In genomic region chr12:111370249-111370648, GRCm38 (mm10) we compare ENCODE assay signal across 11 mouse cellular contexts. TPM values are rescaled to one million over a fixed set of nuclear protein-coding genes. Genes with fewer than 3 reads are reported as not detected.
DNase-seq lines count a peak whose midpoint lies in the region; ATAC-seq and TF ChIP-seq lines count a peak whose summit lies in the region.
"Had no signal": no experiment of that assay in that cellular context is flagged by ENCODE, and none has a peak within 500 bp of the region (broad histone marks: within the 10 kb centered on the region; RNA-seq: fewer than 3 reads in every experiment).

No protein-coding gene starts in this region.

- no peak overlapping the region for H3K27ac ChIP-seq in forebrain, embryonic 14.5 days (ENCODE audit: low read depth, low read length)
- no peak overlapping the region for H3K27ac ChIP-seq in forebrain, embryonic 10.5 days
- no peak overlapping the region for H3K27ac ChIP-seq in midbrain, postnatal 0 days (ENCODE audit: low read depth, low read length)
- H3K27ac ChIP-seq in midbrain, embryonic 16.5 days (ENCODE audit: low read length), result no peak overlapping the region
- no peak overlapping the region for H3K27ac ChIP-seq in liver, embryonic 14.5 days
- H3K27ac ChIP-seq: heart, embryonic 13.5 days; kidney, embryonic 15.5 days had no signal

- no peak for DNase-seq in forebrain, embryonic 14.5 days (ENCODE audit: low spot score)
- no peak for DNase-seq in forebrain, embryonic 10.5 days (ENCODE audit: extremely low spot score, low spot score)
- DNase-seq in midbrain, postnatal 0 days (ENCODE audit: low spot score), result no peak
- peak in 1 of 3 experiments; percentile 22 for DNase-seq in liver, embryonic 14.5 days (ENCODE audit: low read depth in 3 of 3, low spot score in 3 of 3)
- DNase-seq in right cerebral cortex, postnatal 14 days, result no peak
- no peak for DNase-seq in kidney, adult 11 months
- DNase-seq in adrenal gland, postnatal 14 days, result no peak
- DNase-seq: thymus, postnatal 25 days had no signal

- H3K4me1 ChIP-seq in forebrain, embryonic 14.5 days (ENCODE audit: control insufficient read depth, insufficient read depth, low read length), result peaks cover under 1% of the 10 kb centered on the region
- peaks cover 40% of the 10 kb centered on the region for H3K4me1 ChIP-seq in forebrain, embryonic 10.5 days
- peaks cover 3% of the 10 kb centered on the region; the same call in 1 of the 2 replicates for H3K4me1 ChIP-seq in midbrain, postnatal 0 days (ENCODE audit: insufficient read depth, low read length)
- H3K4me1 ChIP-seq in midbrain, embryonic 16.5 days (ENCODE audit: control insufficient read depth, insufficient read depth, low read length), result peaks cover 22% of the 10 kb centered on the region
- H3K4me1 ChIP-seq in liver, embryonic 14.5 days (replicated peaks; ENCODE audit: control insufficient read depth in 2 of 2, insufficient read depth in 2 of 2, low read length in 1 of 2), result peaks cover 0 to 19% of the 10 kb centered on the region in 2 experiments; a peak in 2 of 4 replicates

- H3K4me3 ChIP-seq in forebrain, embryonic 14.5 days (ENCODE audit: low read depth, low read length), result no peak overlapping the region
- H3K4me3 ChIP-seq in forebrain, embryonic 10.5 days, result no peak overlapping the region
- no peak overlapping the region for H3K4me3 ChIP-seq in midbrain, postnatal 0 days (ENCODE audit: low read depth, low read length)
- no peak overlapping the region for H3K4me3 ChIP-seq in midbrain, embryonic 16.5 days (ENCODE audit: low read depth, low read length)
- H3K4me3 ChIP-seq in liver, embryonic 14.5 days (ENCODE audit: insufficient read depth in 1 of 2, low read depth in 2 of 2, low read length in 2 of 2), result no peak overlapping the region
- H3K4me3 ChIP-seq: heart, embryonic 13.5 days; kidney, embryonic 15.5 days had no signal

- no peaks in the 10 kb centered on the region for H3K27me3 ChIP-seq in forebrain, embryonic 14.5 days (replicated peaks; ENCODE audit: control insufficient read depth, insufficient read depth, low read length)
- no peaks in the 10 kb centered on the region for H3K27me3 ChIP-seq in forebrain, embryonic 10.5 days (ENCODE audit: poor library complexity, severe bottlenecking)
- no peaks in the 10 kb centered on the region for H3K27me3 ChIP-seq in midbrain, postnatal 0 days (ENCODE audit: insufficient read depth, low read length)
- H3K27me3 ChIP-seq in midbrain, embryonic 16.5 days (ENCODE audit: control insufficient read depth, insufficient read depth, low read depth, low read length), result no peaks in the 10 kb centered on the region
- no peaks in the 10 kb centered on the region for H3K27me3 ChIP-seq in liver, embryonic 14.5 days (ENCODE audit: control insufficient read depth, insufficient read depth, low read length)
- H3K27me3 ChIP-seq: heart, embryonic 13.5 days; kidney, embryonic 15.5 days had no signal

- 47% methylated on average over 4 of the region's 4 CpGs for WGBS in forebrain, embryonic 14.5 days
- WGBS in forebrain, embryonic 10.5 days, result 69% methylated on average over 4 of the region's 4 CpGs
- WGBS in midbrain, postnatal 0 days, result 50% methylated on average over 4 of the region's 4 CpGs
- WGBS in midbrain, embryonic 16.5 days, result 51% methylated on average over 4 of the region's 4 CpGs
- 17% methylated on average over 4 of the region's 4 CpGs for WGBS in liver, embryonic 14.5 days (ENCODE audit: insufficient replicate concordance)

- 0 out of 2 replicates have a peak, but pooled peaks have one; percentile 29 for ATAC-seq in forebrain, embryonic 14.5 days
- ATAC-seq in midbrain, postnatal 0 days (ENCODE audit: low FRiP score), result no peak
- no peak for ATAC-seq in midbrain, embryonic 16.5 days
- peak; percentile 71 for ATAC-seq in liver, embryonic 14.5 days (ENCODE audit: insufficient read depth)

- TF ChIP-seq EP300 in liver, embryonic 14.5 days (IDR thresholded peaks at IDR 0.05; ENCODE audit: low read depth), result no peak

- H3K36me3 ChIP-seq in forebrain, embryonic 14.5 days (ENCODE audit: control insufficient read depth, insufficient read depth, low read length), result 0 out of 2 replicates have a peak, but pooled peaks cover 3% of the 10 kb centered on the region
- H3K36me3 ChIP-seq in forebrain, embryonic 10.5 days (replicated peaks), result no peaks in the 10 kb centered on the region
- no peaks in the 10 kb centered on the region for H3K36me3 ChIP-seq in midbrain, postnatal 0 days (ENCODE audit: insufficient read depth, low read length)
- H3K36me3 ChIP-seq in midbrain, embryonic 16.5 days (ENCODE audit: control insufficient read depth, insufficient read depth, low read length), result no peaks in the 10 kb centered on the region
- H3K36me3 ChIP-seq in liver, embryonic 14.5 days (replicated peaks; ENCODE audit: control insufficient read depth, insufficient read depth, low read depth), result no peaks in the 10 kb centered on the region
- H3K36me3 ChIP-seq: heart, embryonic 13.5 days; kidney, embryonic 15.5 days had no signal

- H3K9me3 ChIP-seq in forebrain, embryonic 14.5 days (replicated peaks; ENCODE audit: control insufficient read depth, low read length), result no peaks in the 10 kb centered on the region
- H3K9me3 ChIP-seq in forebrain, embryonic 10.5 days, result no peaks in the 10 kb centered on the region
- H3K9me3 ChIP-seq in midbrain, postnatal 0 days (ENCODE audit: low read length), result no peaks in the 10 kb centered on the region
- H3K9me3 ChIP-seq in midbrain, embryonic 16.5 days (replicated peaks; ENCODE audit: control insufficient read depth, low read length, poor library complexity, severe bottlenecking), result no peaks in the 10 kb centered on the region
- no peaks in the 10 kb centered on the region for H3K9me3 ChIP-seq in liver, embryonic 14.5 days (ENCODE audit: control insufficient read depth, low read length)
- H3K9me3 ChIP-seq: heart, embryonic 13.5 days; kidney, embryonic 15.5 days had no signal

- H3K9ac ChIP-seq in forebrain, embryonic 14.5 days (ENCODE audit: low read length), result no peak overlapping the region
- H3K9ac ChIP-seq in midbrain, postnatal 0 days (replicated peaks; ENCODE audit: low read length, poor library complexity, severe bottlenecking), result no peak overlapping the region
- H3K9ac ChIP-seq in midbrain, embryonic 16.5 days (ENCODE audit: low read depth, low read length), result no peak overlapping the region
- no peak overlapping the region for H3K9ac ChIP-seq in liver, embryonic 14.5 days (replicated peaks)
- H3K9ac ChIP-seq: heart, embryonic 13.5 days; kidney, embryonic 15.5 days had no signal

- no peak overlapping the region for H3K4me2 ChIP-seq in forebrain, embryonic 14.5 days (ENCODE audit: low read length)
- H3K4me2 ChIP-seq in midbrain, postnatal 0 days (ENCODE audit: low read depth, low read length, poor library complexity, severe bottlenecking), result no peak overlapping the region
- H3K4me2 ChIP-seq in midbrain, embryonic 16.5 days (ENCODE audit: low read length), result no peak overlapping the region
- H3K4me2 ChIP-seq in liver, embryonic 14.5 days (ENCODE audit: low read depth), result no peak overlapping the region
- H3K4me2 ChIP-seq: heart, embryonic 13.5 days; kidney, embryonic 15.5 days had no signal

- peak; percentile 47 for TF ChIP-seq CTCF in midbrain, postnatal 0 days (IDR thresholded peaks at IDR 0.05)
- peak; percentile 43; the same call in 1 of the 2 replicates for TF ChIP-seq CTCF in liver, embryonic 14.5 days (IDR thresholded peaks at IDR 0.05; ENCODE audit: low read depth)

RNA-seq across cellular contexts. Expression of gene Cdc42bpb, which starts 7.3 kb away (rescaled TPM):
- polyA plus RNA-seq in forebrain, embryonic 14.5 days (2014; fragmentation: Nextera tagmentation; extraction: Ambion mirVana), result 28.8 and 34.6 TPM in 2 replicates
- polyA plus RNA-seq in forebrain, embryonic 10.5 days (2016; fragmentation: Nextera tagmentation; extraction: Ambion mirVana), result 30.1 and 30.3 TPM in 2 replicates
- total RNA-seq in midbrain, postnatal 0 days (2014; rRNA removed), result 190 and 259 TPM in 2 replicates
- 35.4 and 36.4 TPM in 2 replicates for polyA plus RNA-seq in midbrain, postnatal 0 days (2015; fragmentation: Nextera tagmentation; extraction: Ambion mirVana)
- 39.9 and 40.2 TPM in 2 replicates for polyA plus RNA-seq in midbrain, embryonic 16.5 days (2015; fragmentation: Nextera tagmentation; extraction: Ambion mirVana)
- 22.5 and 23.2 TPM in 2 replicates for polyA plus RNA-seq in liver, embryonic 14.5 days (2012; rRNA removed)
- polyA plus RNA-seq in liver, embryonic 14.5 days (2014; fragmentation: Nextera tagmentation; extraction: Ambion mirVana), result 5.3 and 6.6 TPM in 2 replicates
- 133 and 149 TPM in 2 replicates for total RNA-seq in adrenal gland, postnatal 14 days (2021)

RNA-seq across cellular contexts. Expression of gene Lbhd2, which starts 36.4 kb away (rescaled TPM):
- polyA plus RNA-seq in forebrain, embryonic 14.5 days (2014; fragmentation: Nextera tagmentation; extraction: Ambion mirVana), result 2.4 and 2.8 TPM in 2 replicates
- 0.25 TPM in 1 of 2 replicates, not detected in the other for polyA plus RNA-seq in forebrain, embryonic 10.5 days (2016; fragmentation: Nextera tagmentation; extraction: Ambion mirVana)
- total RNA-seq in midbrain, postnatal 0 days (2014; rRNA removed), result 4.4 and 6.4 TPM in 2 replicates
- 18.2 and 19.9 TPM in 2 replicates for polyA plus RNA-seq in midbrain, postnatal 0 days (2015; fragmentation: Nextera tagmentation; extraction: Ambion mirVana)
- polyA plus RNA-seq in midbrain, embryonic 16.5 days (2015; fragmentation: Nextera tagmentation; extraction: Ambion mirVana), result 4.9 and 7.0 TPM in 2 replicates
- polyA plus RNA-seq in liver, embryonic 14.5 days (2012; rRNA removed), result not detected in 2 replicates
- 0.15 and 0.21 TPM in 2 replicates for polyA plus RNA-seq in liver, embryonic 14.5 days (2014; fragmentation: Nextera tagmentation; extraction: Ambion mirVana)
- 0.56 and 0.79 TPM in 2 replicates for total RNA-seq in adrenal gland, postnatal 14 days (2021)

RNA-seq across cellular contexts. Expression of gene Exoc3l4, which starts 46.6 kb away (rescaled TPM):
- polyA plus RNA-seq in forebrain, embryonic 14.5 days (2014; fragmentation: Nextera tagmentation; extraction: Ambion mirVana), result 2.2 and 2.7 TPM in 2 replicates
- 5.2 and 5.6 TPM in 2 replicates for polyA plus RNA-seq in forebrain, embryonic 10.5 days (2016; fragmentation: Nextera tagmentation; extraction: Ambion mirVana)
- total RNA-seq in midbrain, postnatal 0 days (2014; rRNA removed), result 2.4 and 3.3 TPM in 2 replicates
- polyA plus RNA-seq in midbrain, postnatal 0 days (2015; fragmentation: Nextera tagmentation; extraction: Ambion mirVana), result 1.7 and 2.8 TPM in 2 replicates
- 2.0 and 2.1 TPM in 2 replicates for polyA plus RNA-seq in midbrain, embryonic 16.5 days (2015; fragmentation: Nextera tagmentation; extraction: Ambion mirVana)
- polyA plus RNA-seq in liver, embryonic 14.5 days (2012; rRNA removed), result 18.1 and 20.1 TPM in 2 replicates
- polyA plus RNA-seq in liver, embryonic 14.5 days (2014; fragmentation: Nextera tagmentation; extraction: Ambion mirVana), result 15.8 and 19.3 TPM in 2 replicates
- total RNA-seq in adrenal gland, postnatal 14 days (2021), result 4.6 and 5.2 TPM in 2 replicates

Comparison
In these comparisons a context has a peak if more than half of its experiments do, and no peak if none do; other contexts are left out.
1. ATAC-seq: peak in forebrain, embryonic 14.5 days (single experiment) and liver, embryonic 14.5 days (single experiment); none in midbrain, postnatal 0 days (single experiment) and midbrain, embryonic 16.5 days (single experiment).